Mouse (Mus musculus) gastrocnemius, postnatal 25 days (tissue): Measurements from ENCODE around the gene Gimap5. TPM values are rescaled to one million over a fixed set of nuclear protein-coding genes. Genes with fewer than 3 reads are reported as not detected.

Experiments
- DNase-seq: peaks from one replicate; pipeline ENCODE4 v3.0.0; 2022
- long read RNA-seq, 2 experiments: library from polyadenylated mRNA; stranded (forward); transcript quantifications; one replicate each; pipeline ENCODE4 v2.0.0; 2021
- total RNA-seq, 2 experiments: library from RNA; stranded (reverse); gene quantifications; 1 replicate in 1 of 2; 2 replicates in 1 of 2; pipeline ENCODE4 v1.2.3; 2021

The Gimap5 gene
- 1 to 10 TPM; 1.6 to 3.3 TPM for total RNA-seq
- long read RNA-seq, experiment 1, partial matches to known transcripts, result 0 of 3 reads
- long read RNA-seq, experiment 1, other reads (novel, unspliced or antisense), result 2 of 3 reads
- long read RNA-seq, experiment 2, partial matches to known transcripts, result 0 of 3 reads
- long read RNA-seq, experiment 2, other reads (novel, unspliced or antisense), result 1 of 3 reads

- DNase-seq, result peak; percentile 34
These were observed at the start of gene Gimap5 for GRCm38 (mm10) chr6:48745959-48746889. Gene Gimap5 (plus strand): TSS chr6:48746197.

DNA sequence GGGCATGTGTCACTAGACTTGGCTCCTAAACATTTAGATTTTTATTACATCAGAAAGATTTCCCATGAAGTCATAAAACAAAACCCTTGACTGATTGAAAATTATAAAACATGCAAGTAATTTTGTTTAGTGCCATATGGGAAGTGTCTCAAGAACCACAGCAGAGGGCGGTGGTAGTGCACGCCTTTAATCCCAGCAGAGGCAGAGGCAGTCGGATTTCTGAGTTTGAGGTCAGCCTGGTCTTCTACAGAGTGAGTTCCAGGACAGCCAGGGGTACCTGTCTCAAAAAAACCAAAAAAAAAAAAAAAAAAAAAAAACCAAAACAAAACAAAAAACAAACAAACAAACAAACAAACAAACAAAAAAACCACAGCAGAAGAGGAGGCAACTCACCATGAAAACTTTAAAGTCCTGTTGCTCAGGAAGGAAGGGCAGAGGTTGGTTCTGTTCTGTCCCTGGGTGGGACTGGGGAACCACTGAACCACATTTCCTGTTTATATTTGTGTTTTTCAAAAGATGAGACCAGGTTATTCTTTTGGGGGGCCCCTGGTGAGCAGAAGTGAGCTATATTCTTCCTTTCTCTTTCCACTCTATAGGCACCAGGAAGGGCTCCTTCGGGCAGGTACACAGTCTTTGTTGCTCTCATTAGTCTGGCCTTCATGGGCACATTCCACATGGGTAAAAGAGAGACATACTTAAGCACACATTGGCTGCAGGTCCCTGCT lies 49.0 kb upstream of the Gimap5 start:
- DNase-seq, result no peak

GRCm38 (mm10) chr6:48697555-48697930 lies 48.5 kb upstream of the Gimap5 start:
- no peak for DNase-seq

- no peak for DNase-seq
These were observed 47.7 kb upstream of the Gimap5 start for GRCm38 (mm10) chr6:48698066-48698856.

DNA sequence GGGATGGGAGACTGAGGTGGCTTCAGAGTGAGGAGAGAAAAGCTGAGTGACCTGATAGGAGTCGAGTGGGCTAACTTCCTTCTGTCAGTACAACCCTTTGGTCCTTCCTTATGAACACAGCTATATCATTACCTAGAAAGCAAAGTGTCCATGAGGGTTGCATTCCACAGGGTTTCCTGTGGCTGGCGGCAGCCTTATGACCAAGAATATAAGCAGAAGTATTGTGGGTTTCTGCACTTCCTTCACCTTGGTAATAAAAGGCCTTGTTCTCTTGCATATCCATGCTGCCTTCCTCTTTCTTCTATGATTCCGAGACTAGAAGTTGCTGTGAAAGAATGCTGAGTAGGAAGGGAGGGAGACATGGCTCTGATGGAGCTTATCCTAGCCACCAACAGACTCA lies 47.1 kb upstream of the Gimap5 start:
- no peak for DNase-seq

DNA sequence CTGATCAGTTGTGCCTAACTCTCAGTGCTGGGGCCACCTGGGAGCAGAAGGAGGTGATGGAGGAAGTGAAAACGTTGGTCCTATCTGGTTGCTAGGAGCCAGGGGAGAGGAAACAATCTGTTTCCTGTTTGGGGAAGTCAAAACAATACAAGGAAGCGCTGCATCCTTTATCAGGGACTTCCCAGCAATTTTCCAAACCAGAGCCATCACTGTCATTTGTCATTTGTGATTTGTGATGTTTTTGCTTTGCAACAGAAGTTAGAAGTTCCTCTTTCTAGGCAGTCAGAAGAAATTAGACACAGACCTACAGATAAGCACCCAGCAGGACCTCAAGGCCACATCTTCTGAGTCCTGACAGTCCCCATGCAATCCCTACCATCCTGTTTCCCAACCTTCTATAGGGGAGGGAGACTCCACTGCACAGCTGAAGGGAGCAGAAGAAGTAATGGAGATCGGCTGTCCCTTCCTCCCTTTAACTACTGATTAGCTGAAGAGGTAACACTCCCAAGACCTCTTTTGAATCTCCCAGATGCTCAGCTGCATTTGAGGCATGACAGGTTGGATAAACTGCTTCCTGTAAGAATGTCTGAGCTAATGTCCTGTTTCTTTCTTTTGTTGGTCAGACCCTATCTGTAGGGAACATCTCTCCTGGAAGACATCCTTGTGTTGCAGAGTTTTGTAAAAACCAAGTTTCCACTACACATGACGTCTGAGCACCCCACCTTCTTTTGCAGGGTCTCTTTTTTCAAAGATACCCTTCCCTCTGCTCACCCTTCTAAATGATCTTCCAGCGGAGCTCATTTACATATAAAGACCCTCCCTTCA lies 45.5 kb upstream of the Gimap5 start:
- peak; percentile 39 for DNase-seq

GRCm38 (mm10) chr6:48702146-48702545 lies 43.9 kb upstream of the Gimap5 start:
- DNase-seq, result no peak

DNA sequence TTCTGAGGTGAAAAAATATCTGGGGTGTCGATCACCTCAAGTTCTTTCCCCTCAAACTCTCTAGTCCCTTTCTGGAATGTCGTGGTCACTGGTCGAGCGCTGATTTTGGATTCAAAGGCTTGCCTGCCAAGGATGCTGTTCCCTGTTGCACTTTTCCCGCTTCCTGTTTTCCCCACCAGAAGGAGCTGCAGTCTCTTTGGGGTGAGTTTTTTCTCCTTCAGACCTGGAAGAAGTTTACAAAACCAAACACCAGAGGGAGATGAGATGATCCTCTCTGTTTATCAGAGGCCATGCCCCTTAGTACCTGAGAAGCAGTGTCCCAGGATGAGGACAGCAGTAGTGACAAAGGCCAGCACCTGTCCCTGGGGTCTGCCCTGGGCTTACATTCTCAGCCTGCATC lies 43.4 kb upstream of the Gimap5 start:
- no peak for DNase-seq

DNA sequence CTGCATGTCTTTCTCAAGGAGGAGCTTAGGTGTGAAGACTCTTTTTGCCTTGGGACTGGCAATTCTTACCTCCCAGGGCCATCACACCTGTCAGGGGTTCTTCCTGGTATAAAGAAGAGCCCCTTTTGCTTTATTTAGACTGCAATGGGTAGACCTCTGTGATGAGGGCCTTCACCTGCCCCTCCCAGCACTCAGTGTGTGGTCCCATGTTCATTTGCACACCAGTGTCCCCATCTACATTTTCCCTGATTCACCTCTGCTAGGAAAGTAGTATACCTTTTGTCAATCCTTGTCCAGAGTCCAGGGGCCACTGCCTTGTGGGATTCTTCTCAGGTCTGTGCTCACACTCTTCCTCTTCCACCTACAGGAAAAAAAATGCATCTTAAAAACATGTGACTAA lies 41.9 kb upstream of the Gimap5 start:
- DNase-seq, result no peak

GRCm38 (mm10) chr6:48706130-48706529 lies 39.9 kb upstream of the Gimap5 start:
- DNase-seq, result no peak

DNA sequence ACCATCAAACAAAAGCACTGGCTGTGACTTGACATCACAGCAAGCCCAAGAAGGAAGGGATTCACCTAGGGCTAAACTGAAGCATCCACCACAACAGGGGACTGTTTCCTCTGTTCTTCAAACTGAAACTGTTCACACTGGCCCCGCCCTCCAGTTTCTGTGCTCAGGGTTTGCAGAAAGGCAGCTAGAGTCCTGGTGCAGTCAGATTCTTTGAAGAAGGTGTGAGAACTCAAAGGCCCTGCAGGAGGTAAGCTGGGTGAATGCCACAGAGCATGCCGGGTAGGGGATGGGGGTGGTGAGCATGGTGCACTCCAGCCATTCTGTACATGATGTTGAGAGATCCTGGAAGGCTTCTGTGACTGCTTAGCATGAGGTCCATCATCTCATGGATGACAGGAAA lies 27.5 kb upstream of the Gimap5 start, which contains the start of the genes Gm28053 and Gimap7:
Gene Gm28053, plus strand, starts transcription at position 153 of the 400 bp plus-strand sequence.
Gene Gimap7, plus strand, starts transcription at position 167 of the 400 bp plus-strand sequence.
- DNase-seq, result no peak

- no peak for DNase-seq
These were observed 25.7 kb upstream of the Gimap5 start for GRCm38 (mm10) chr6:48720326-48720725.

DNA sequence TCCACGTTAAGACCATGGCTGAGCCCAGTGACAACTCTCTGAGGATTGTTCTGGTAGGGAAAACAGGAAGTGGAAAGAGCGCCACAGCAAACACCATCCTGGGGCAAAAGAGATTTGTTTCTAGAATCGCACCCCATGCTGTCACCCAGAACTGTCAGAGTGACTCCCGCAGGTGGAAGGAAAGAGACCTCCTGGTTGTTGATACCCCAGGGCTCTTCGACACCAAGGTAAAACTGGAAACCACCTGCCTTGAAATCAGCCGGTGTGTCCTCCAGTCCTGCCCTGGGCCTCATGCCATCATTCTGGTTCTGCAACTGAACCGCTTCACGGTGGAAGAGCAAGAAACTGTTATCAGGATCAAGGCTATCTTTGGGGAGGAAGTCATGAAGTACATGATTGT lies 22.5 kb upstream of the Gimap5 start:
- no peak for DNase-seq

DNA sequence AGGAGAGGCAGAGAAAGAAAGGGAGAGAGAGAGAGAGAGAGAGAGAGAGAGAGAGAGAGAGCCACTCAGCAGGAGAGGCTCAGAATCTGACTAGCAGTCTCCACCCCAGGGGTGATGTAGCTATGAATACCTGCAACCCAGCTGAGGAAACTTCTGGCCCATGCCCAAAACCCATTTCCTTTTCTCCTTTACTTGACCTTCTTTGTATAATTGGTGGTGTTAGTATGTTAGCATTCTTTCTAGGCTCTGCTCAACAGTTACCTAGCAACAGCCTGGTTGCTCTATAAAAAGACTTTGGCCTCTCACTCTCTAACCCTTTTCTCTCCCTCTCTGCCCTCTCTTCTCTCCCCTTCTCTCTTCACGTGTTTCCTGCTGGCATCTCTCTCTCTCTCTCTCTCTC lies 20.5 kb upstream of the Gimap5 start:
- no peak for DNase-seq

DNA sequence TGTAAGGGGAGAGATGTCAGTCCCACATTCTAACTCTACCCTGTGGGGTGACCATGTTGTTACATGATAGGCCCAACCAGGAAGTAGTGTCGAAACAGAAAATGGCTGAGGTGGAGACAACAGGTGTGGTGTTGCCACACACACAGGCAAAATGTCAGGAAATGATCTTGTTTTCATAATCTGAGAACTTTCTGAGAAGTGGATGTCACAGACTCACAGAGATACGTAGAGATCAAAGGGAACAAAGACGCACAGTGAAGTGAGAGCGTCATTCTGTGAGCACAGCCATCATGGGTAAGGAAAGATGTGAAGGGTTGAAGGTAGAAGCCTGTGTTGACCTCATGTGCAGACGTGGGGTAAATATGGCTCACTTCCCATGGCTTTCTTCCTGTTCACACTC lies 18.2 kb upstream of the Gimap5 start:
- no peak for DNase-seq

GRCm38 (mm10) chr6:48732864-48733304 lies 13.1 kb upstream of the Gimap5 start:
- no peak for DNase-seq

DNA sequence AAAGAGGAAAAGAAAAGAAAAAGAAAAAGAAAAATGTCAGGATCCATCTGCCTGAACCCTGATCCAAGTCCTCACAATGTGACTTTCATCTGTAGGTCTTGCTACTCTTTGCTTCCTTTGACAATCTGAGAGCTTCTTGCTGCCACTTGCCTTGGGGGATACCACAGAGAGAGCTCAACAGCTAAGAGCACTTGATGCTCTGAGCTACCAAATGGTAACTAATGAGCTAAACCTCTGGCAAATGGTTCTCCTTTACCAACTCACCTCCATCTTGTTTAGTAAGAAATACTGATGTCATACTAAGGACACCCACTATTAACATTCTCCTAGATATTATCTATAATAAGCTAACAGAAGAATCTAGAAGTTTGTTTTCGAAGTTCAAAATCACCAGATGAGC lies 12.3 kb upstream of the Gimap5 start:
- DNase-seq, result no peak

GRCm38 (mm10) chr6:48737053-48737452 lies 8.9 kb upstream of the Gimap5 start:
- no peak for DNase-seq

- no peak for DNase-seq
These were observed 8.3 kb upstream of the Gimap5 start for GRCm38 (mm10) chr6:48737688-48738087.

- peak; percentile 38 for DNase-seq
These were observed 6.8 kb upstream of the Gimap5 start, which contains the start of gene Gimap1 for GRCm38 (mm10) chr6:48738961-48739779. Gene Gimap1 (plus strand): TSS chr6:48739054.
